Mouse (Mus musculus) megakaryocyte, embryonic 14.5 days (primary cell): Measurements from ENCODE around the gene Prl2c3. TPM values are rescaled to one million over a fixed set of nuclear protein-coding genes. Genes with fewer than 3 reads are reported as not detected.

ENCODE experiments used
- polyA plus RNA-seq: library from polyadenylated mRNA; stranded (reverse); fragments of >175 nt; gene quantifications from 2 replicates; pipeline ENCODE4 v1.2.3, GENCODE M21; 2012; ENCODE audit warnings: low replicate concordance; ENCODE audit not compliant: insufficient read depth

The Prl2c3 gene
- polyA plus RNA-seq, 1 experiment, result not detected

Other genes starting within 250 kb of the Prl2c3 start
- 0.19 TPM in 1 of 2 replicates, not detected in the other for gene Ero1lb, start 234.2 kb downstream of the Prl2c3 start, polyA plus RNA-seq
- not detected in 2 replicates for gene Prl2c2, start 205.3 kb upstream of the Prl2c3 start, polyA plus RNA-seq